Mouse (Mus musculus): Measurements from ENCODE around the gene Trim46. TPM values are rescaled to one million over a fixed set of nuclear protein-coding genes. Genes with fewer than 3 reads are reported as not detected.

The Trim46 gene
- polyA plus RNA-seq, 1 experiment = 96.7 TPM

- DNase-seq (ENCODE audit: extremely low spot score in 1 of 2, low spot score in 1 of 2) = no peak
Measured at GRCm38 (mm10) chr3:89214681-89215411, 31.3 kb downstream of the Trim46 start, which contains the start of gene Thbs3. Gene Thbs3 (plus strand): TSS chr3:89215180.

DNA sequence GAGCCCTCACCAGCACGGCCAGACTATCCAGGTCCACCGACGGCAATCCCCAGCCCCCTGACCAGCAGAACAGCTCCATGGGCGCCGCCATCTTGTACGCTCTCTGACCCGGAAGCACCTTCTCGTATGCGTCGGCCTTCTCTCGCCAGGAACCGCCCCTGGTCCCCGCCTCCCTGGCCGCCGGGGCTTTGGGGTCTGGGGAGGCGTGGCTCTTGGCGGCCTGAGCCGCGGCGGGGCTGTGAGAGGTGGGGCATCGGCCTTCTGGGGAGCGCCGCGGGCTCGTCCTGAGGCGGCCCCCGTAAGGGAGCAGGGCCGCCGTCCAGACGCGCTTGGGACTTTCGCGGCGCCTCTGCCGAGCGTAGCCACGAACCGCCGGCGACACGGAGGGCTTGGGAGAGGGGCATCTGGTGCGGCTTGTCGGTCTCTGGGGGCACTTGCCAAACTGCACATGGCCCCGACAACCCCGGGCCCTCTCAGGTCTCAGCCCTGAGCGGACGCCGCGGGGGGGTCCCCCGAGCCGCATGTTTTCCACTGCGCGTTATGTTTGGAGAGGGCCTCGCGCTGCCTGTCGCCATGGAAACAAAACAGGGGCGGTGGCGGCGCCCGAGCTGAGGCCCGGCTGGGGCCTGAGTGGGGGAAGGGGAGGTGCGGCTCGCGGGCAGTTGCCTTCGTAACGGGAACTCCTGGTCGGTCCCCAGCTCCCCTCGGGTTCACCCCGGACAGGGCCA is 32.1 kb downstream of the Trim46 start:
- DNase-seq (ENCODE audit: extremely low spot score in 1 of 2, low spot score in 1 of 2) = peak; percentile 80 to 91

GRCm38 (mm10) chr3:89210731-89211130 is 35.4 kb downstream of the Trim46 start:
- no peak for DNase-seq (ENCODE audit: extremely low spot score in 1 of 2, low spot score in 1 of 2)

- no peak for DNase-seq (ENCODE audit: extremely low spot score in 1 of 2, low spot score in 1 of 2)
Measured at GRCm38 (mm10) chr3:89210162-89210561, 35.9 kb downstream of the Trim46 start.

DNA sequence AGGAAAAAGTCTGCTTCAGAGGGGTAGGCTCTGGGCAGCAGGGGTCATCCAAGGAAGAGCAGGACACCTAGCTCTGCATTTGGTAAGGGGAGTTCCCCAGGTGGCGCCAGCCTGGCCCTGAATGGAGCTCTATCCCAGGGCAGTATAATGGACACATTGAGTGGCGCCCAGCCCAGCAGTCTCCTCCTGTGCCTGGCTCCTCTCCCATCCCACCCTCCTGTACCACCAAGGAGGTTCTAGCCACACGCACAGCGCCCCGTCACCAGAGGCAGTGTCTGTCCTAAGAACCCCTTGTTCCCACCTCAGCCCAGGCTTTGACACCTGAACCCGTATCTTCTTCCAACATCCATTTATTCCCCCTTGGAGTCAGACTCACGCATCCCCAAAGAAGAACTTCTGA is 36.4 kb downstream of the Trim46 start:
- DNase-seq (ENCODE audit: extremely low spot score in 1 of 2, low spot score in 1 of 2) = no peak

DNA sequence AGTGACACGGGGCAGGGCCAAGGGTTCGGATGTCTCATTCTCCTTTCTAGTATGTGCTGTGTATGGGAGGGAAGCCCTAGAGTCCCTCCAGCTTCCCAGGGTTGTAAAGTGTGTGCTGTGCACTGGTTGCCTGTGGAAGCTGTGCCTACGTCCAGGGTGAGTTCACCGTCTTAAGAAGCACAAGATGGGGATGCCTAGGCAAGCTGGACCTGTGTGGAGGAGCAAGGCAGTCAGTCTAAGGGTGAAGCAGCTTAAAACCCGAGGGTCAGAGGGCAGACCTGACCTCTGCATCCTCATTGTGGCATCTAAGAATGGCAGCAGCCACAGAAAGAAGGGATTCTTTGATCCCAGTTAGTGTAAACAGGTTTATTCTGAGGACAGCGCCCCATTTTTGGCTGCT is 37.4 kb downstream of the Trim46 start:
- no peak for DNase-seq (ENCODE audit: extremely low spot score in 1 of 2, low spot score in 1 of 2)

DNA sequence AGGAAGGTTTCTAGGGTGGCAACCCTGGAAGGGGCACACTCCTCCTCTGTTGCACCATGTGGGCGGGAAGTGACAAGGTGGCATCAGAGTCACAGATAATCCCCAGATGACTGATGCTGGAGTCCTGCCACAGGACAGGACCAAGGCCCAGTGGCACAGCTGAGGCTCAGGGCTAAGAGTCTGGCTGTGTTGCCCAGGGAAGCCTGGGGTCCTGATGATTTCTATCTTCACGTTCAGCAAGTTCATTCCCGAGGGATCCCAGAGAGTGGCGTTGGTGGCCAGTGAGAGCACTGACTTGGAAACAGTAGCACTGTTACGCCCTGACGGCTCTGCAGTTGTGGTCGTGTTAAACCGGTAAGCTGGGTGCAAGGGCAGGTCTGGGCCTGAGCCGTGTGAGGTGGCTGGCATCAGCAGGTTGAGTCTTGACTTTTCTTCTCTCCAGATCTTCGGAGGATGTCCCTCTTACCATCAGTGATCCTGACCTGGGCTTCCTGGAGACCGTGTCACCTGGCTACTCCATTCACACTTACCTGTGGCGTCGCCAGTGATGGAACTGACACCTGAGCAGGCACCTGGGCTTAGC is 37.9 kb downstream of the Trim46 start:
- no peak for DNase-seq (ENCODE audit: extremely low spot score in 1 of 2, low spot score in 1 of 2)

DNA sequence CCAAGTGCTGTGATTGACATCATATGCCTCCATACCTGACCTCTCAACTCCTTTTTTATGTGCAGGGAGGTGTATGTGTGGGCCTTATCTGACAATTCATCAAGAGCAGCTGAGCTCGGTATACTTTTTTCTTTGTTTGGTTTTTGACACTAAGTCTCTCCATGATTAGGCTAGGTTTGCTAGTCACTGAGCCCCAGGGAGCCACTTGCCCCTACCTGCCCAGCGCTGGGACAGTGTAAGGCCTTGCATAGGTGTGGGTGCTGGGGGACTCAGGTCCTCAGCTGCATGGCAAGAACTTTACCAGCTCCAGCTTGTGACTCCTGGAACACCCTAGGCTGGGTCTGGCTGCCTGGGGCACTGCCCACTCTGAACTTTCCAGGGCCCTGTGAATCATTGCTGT is 39.4 kb downstream of the Trim46 start:
- no peak for DNase-seq (ENCODE audit: extremely low spot score in 1 of 2, low spot score in 1 of 2)

- DNase-seq (ENCODE audit: extremely low spot score in 1 of 2, low spot score in 1 of 2) = no peak
Measured at GRCm38 (mm10) chr3:89206079-89206478, 40.0 kb downstream of the Trim46 start.

DNA sequence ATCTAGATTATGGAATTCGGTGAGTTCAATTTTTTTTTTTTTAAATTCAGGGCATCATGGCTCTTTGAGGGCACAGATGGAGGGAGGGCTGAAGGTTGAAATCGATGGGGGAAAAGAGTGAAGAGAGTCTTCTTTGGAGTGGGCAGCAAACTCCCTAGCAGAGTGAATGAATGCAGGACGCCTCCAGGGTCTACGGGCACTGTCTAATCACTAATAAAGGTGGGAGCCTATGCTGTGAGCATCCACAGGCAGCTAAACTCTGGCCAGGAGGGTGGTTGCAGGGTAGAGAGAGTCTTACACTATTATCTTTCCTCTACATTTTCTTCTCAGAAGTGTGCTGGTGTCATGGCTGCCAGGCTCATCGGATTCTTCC is 43.0 kb downstream of the Trim46 start:
- DNase-seq (ENCODE audit: extremely low spot score in 1 of 2, low spot score in 1 of 2) = no peak

DNA sequence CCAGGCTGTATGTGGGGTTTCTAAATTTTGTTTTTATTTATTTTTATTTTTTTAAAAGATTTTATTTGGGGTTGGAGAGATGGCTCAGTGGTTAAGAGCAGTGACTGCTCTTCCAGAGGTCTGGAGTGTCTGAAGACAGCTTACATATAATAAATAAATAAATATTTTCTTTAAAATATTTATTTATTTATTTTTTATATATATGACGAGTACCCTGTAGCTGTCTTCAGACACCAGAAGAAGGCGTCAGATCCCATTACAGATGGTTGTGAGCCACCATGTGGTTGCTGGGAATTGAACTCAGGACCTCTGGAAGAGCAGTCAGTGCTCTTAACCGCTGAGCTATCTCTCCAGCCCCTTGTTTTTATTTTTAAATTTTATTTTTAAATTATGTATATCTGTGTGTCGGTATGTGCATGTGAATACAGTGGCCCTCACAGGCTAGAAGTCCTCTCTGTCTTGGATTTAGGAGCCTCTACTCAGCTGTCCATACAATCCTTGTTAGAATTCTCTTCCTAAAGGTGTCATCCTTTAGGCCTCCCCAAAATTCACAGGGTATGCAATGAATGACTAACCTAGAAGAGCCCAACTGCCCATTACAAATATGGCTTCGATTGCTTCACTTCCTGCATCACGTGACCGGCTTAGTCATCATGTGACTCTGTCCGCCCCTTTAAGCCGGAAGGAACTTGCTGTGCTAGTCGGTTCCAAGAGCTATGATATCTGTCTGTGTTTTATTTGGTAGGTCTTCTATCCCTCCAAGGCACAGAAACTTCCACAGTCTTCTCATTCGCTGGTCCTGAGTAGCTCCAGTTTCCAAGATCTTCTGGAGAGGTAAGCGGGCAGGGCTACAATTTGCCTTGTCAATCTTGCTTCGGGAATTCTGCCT is 43.6 kb downstream of the Trim46 start, which contains the start of gene Gba:
Gene Gba (plus strand): TSS at position 676 of the 889 bp plus-strand sequence.
- DNase-seq (ENCODE audit: extremely low spot score in 1 of 2, low spot score in 1 of 2) = peak; percentile 71 to 94

GRCm38 (mm10) chr3:89199839-89200238 is 46.3 kb downstream of the Trim46 start:
- no peak for DNase-seq (ENCODE audit: extremely low spot score in 1 of 2, low spot score in 1 of 2)

- DNase-seq (ENCODE audit: extremely low spot score in 1 of 2, low spot score in 1 of 2) = peak; percentile 83 to 86
Measured at GRCm38 (mm10) chr3:89195979-89196877, 49.9 kb downstream of the Trim46 start.

GRCm38 (mm10) chr3:89193853-89194252 is 52.3 kb downstream of the Trim46 start:
- DNase-seq (ENCODE audit: extremely low spot score in 1 of 2, low spot score in 1 of 2) = no peak

DNA sequence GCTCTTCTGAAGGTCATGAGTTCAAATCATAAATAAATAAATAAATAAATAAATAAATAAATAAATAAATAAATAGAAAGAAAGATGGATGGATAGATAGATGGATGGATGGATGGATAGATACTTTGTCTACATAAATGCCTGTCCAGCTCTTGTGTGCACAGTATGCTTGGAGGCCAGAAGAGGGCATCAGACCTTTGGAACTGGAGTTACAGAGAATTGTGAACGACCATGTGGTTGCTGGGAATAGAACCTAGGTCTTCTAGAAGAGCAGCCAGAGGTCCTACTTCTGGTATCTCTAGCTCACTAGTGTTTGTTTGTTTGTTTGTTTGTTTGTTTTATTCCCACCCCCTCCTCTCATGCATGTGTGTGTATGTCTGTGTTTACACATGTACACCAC is 52.8 kb downstream of the Trim46 start:
- DNase-seq (ENCODE audit: extremely low spot score in 1 of 2, low spot score in 1 of 2) = no peak

DNA sequence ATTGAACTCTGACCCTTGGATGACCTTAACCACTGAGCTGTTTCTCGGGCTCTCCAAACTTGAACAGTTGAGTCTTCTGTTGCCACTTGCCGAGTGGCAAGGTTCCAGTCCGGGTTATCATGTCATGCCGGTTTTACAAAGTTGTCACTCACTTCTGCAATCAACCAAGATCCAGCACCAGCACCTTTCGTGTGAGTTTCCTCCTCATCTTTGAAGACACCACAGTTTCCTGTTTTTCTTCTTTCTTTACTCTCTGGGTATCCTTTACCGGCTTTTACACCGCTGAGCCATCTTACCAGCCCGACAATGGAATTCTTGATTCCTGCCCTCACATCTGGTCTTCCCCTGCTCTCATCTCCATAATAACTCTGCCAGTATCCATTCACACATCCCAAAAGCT is 55.7 kb downstream of the Trim46 start:
- DNase-seq (ENCODE audit: extremely low spot score in 1 of 2, low spot score in 1 of 2) = no peak

DNA sequence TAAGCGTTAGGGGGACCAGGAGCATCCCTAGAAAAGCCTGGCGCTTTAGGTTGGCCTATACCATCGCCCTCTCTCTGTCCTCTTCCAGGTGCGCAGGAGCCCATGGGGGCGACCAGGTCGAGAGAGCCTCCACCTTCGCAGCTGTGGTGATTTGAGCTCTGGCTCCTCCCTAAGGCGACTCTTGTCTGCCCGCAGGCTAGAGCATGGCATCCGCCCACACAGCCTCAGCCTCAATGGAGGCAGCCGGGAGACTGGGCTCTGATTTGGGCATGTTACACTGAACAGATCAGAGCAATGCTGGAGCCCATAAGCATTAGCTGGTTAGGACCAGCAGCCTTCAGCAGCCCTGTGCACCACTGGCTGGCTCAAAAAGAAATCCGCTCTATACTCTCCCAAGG is 57.6 kb downstream of the Trim46 start:
- DNase-seq (ENCODE audit: extremely low spot score in 1 of 2, low spot score in 1 of 2) = no peak

DNA sequence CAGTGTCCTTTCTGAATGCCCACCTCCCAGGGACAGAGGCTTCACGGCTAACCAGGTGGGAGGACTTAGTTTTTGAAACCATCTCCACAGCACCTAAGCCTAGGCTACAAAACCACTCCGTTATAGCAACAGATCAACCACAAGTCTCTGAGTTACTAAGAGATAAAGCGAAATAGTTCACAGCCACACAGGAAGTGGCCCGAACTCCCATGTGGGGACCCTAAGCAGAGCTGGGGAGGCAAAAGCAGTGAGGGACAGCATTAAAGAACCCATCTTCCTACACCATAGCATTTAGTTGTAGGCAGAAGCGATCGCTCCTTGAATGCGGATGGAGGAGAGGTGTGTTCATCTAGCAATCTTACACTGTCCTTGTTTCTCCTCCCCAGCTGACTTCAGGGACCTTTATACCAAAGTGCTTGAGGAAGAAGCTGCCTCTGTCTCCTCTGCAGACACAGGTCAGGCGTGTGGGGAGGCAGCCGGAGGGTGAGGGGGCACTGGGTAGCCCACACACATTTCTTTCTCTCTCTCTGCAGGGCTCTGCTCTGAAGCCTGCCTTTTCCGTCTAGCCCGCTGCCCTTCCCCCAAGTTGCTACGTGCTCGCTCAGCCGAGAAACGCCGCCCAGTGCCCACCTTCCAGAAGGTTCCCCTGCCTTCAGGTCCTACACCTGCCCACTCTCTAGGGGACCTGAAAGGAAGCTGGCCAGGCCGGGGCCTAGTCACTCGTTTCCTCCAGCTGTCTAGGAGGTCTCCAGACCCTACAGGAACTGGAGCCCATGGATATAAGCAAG is 58.2 kb downstream of the Trim46 start:
- no peak for DNase-seq (ENCODE audit: extremely low spot score in 1 of 2, low spot score in 1 of 2)

- DNase-seq (ENCODE audit: extremely low spot score in 1 of 2, low spot score in 1 of 2) = no peak
Measured at GRCm38 (mm10) chr3:89187197-89187596, 58.9 kb downstream of the Trim46 start.

Data from frontal cortex, adult 2 months (tissue).